Mouse (Mus musculus): ENCODE results near the gene Rnf114. TPM values are rescaled to one million over a fixed set of nuclear protein-coding genes. Genes with fewer than 3 reads are reported as not detected.

The Rnf114 gene
- polyA plus RNA-seq, 1 experiment from 2014 or later: 98.7 TPM

GRCm38 (mm10) chr2:167449331-167450275 lies 42.8 kb upstream of the Rnf114 start:
- ATAC-seq (ENCODE audit: insufficient read depth): no peak
- TF ChIP-seq CTCF (IDR thresholded peaks at IDR 0.05; ENCODE audit: low read depth): no peak
- H3K9ac ChIP-seq: no peak overlapping the region
- peaks cover 82% of the 10 kb centered on the region for H3K36me3 ChIP-seq (ENCODE audit: insufficient read depth)
- H3K9me3 ChIP-seq (ENCODE audit: low read depth, low read length): no peaks in the 10 kb centered on the region
- no peak overlapping the region for H3K27ac ChIP-seq (ENCODE audit: low read depth)
- H3K4me3 ChIP-seq (ENCODE audit: low read depth, low read length): no peak overlapping the region
- no peaks in the 10 kb centered on the region for H3K27me3 ChIP-seq (ENCODE audit: insufficient read depth, low read length)
- 90% methylated on average over 21 of the region's 21 CpGs for WGBS
- H3K4me1 ChIP-seq (ENCODE audit: insufficient read depth): no peaks in the 10 kb centered on the region
- no peak overlapping the region for H3K4me2 ChIP-seq
- no peak for DNase-seq

- Histone ChIP-seq H3K4me3 (ENCODE audit: low read depth, low read length) (no peak overlapping the region), H3K27ac (ENCODE audit: low read depth) (no peak overlapping the region), H3K27me3 (ENCODE audit: insufficient read depth, low read length) (no peaks in the 10 kb centered on the region), H3K4me1 (ENCODE audit: insufficient read depth) (no peaks in the 10 kb centered on the region), H3K9me3 (ENCODE audit: low read depth, low read length) (no peaks in the 10 kb centered on the region), H3K36me3 (ENCODE audit: insufficient read depth) (peaks cover 81% of the 10 kb centered on the region), H3K4me2 (no peak overlapping the region), H3K9ac (no peak overlapping the region)
- ATAC-seq (ENCODE audit: insufficient read depth) (no peak), DNase-seq (no peak)
- TF ChIP-seq CTCF (IDR thresholded peaks at IDR 0.05; ENCODE audit: low read depth): peak; percentile 14; the same call in 1 of the 2 replicates
- WGBS: 87% methylated on average over 8 of the region's 8 CpGs
Observed at GRCm38 (mm10) chr2:167450647-167451046, 41.8 kb upstream of the Rnf114 start.

GRCm38 (mm10) chr2:167453814-167454213 lies 38.6 kb upstream of the Rnf114 start:
- WGBS: 62% methylated on average over 3 of the region's 3 CpGs
- TF ChIP-seq CTCF (IDR thresholded peaks at IDR 0.05; ENCODE audit: low read depth): no peak
- DNase-seq (peak; percentile 67), ATAC-seq (ENCODE audit: insufficient read depth) (no peak)
- no peaks in the 10 kb centered on the region for H3K4me1 ChIP-seq (ENCODE audit: insufficient read depth)
- no peak overlapping the region for H3K4me2 ChIP-seq
- H3K9ac ChIP-seq: no peak overlapping the region
- no peaks in the 10 kb centered on the region for H3K27me3 ChIP-seq (ENCODE audit: insufficient read depth, low read length)
- no peak overlapping the region for H3K4me3 ChIP-seq (ENCODE audit: low read depth, low read length)
- H3K27ac ChIP-seq (ENCODE audit: low read depth): no peak overlapping the region
- no peaks in the 10 kb centered on the region for H3K9me3 ChIP-seq (ENCODE audit: low read depth, low read length)
- H3K36me3 ChIP-seq (ENCODE audit: insufficient read depth): peaks cover 84% of the 10 kb centered on the region

- TF ChIP-seq CTCF (IDR thresholded peaks at IDR 0.05; ENCODE audit: low read depth): no peak
- H3K9me3 ChIP-seq (ENCODE audit: low read depth, low read length): no peaks in the 10 kb centered on the region
- no peak overlapping the region for H3K9ac ChIP-seq
- H3K27ac ChIP-seq (ENCODE audit: low read depth): no peak overlapping the region
- H3K4me3 ChIP-seq (ENCODE audit: low read depth, low read length): no peak overlapping the region
- ATAC-seq (ENCODE audit: insufficient read depth) (no peak), DNase-seq (no peak)
- H3K36me3 ChIP-seq (ENCODE audit: insufficient read depth): peaks cover 80% of the 10 kb centered on the region
- WGBS: 86% methylated on average over 5 of the region's 5 CpGs
- no peak overlapping the region for H3K4me2 ChIP-seq
- no peaks in the 10 kb centered on the region for H3K27me3 ChIP-seq (ENCODE audit: insufficient read depth, low read length)
- H3K4me1 ChIP-seq (ENCODE audit: insufficient read depth): no peaks in the 10 kb centered on the region
Observed at GRCm38 (mm10) chr2:167456361-167457020, 36.0 kb upstream of the Rnf114 start.

- Histone ChIP-seq H3K9me3 (ENCODE audit: low read depth, low read length) (no peaks in the 10 kb centered on the region), H3K27ac (ENCODE audit: low read depth) (no peak overlapping the region), H3K4me2 (no peak overlapping the region), H3K4me1 (ENCODE audit: insufficient read depth) (no peaks in the 10 kb centered on the region), H3K9ac (no peak overlapping the region), H3K4me3 (ENCODE audit: low read depth, low read length) (no peak overlapping the region), H3K27me3 (ENCODE audit: insufficient read depth, low read length) (no peaks in the 10 kb centered on the region), H3K36me3 (ENCODE audit: insufficient read depth) (peaks cover 77% of the 10 kb centered on the region)
- ATAC-seq (ENCODE audit: insufficient read depth) (no peak), DNase-seq (no peak)
- WGBS: 87% methylated on average over 9 of the region's 9 CpGs
- no peak for TF ChIP-seq CTCF (IDR thresholded peaks at IDR 0.05; ENCODE audit: low read depth)
Observed at GRCm38 (mm10) chr2:167457213-167457612, 35.2 kb upstream of the Rnf114 start.

GRCm38 (mm10) chr2:167458548-167458947 lies 33.9 kb upstream of the Rnf114 start:
- H3K4me2 ChIP-seq: no peak overlapping the region
- TF ChIP-seq CTCF (IDR thresholded peaks at IDR 0.05; ENCODE audit: low read depth): no peak
- H3K4me3 ChIP-seq (ENCODE audit: low read depth, low read length): no peak overlapping the region
- 91% methylated on average over 3 of the region's 3 CpGs for WGBS
- no peak overlapping the region for H3K27ac ChIP-seq (ENCODE audit: low read depth)
- ATAC-seq (ENCODE audit: insufficient read depth): no peak
- peaks cover 70% of the 10 kb centered on the region for H3K36me3 ChIP-seq (ENCODE audit: insufficient read depth)
- no peak overlapping the region for H3K9ac ChIP-seq
- no peaks in the 10 kb centered on the region for H3K27me3 ChIP-seq (ENCODE audit: insufficient read depth, low read length)
- H3K9me3 ChIP-seq (ENCODE audit: low read depth, low read length): no peaks in the 10 kb centered on the region
- no peak for DNase-seq
- H3K4me1 ChIP-seq (ENCODE audit: insufficient read depth): no peaks in the 10 kb centered on the region
